Mouse (Mus musculus) gastrocnemius, postnatal 36 days (tissue): ENCODE results near the gene Ell3. TPM values are rescaled to one million over a fixed set of nuclear protein-coding genes. Genes with fewer than 3 reads are reported as not detected.
"Not testable (repeated sequence)": the region's sequence is repeated elsewhere in the genome, so short reads cannot be mapped to it uniquely, and the experiment has no call there.

Experiments
- DNase-seq, 2 experiments: peaks; one replicate each; pipeline ENCODE4 v3.0.0; 2022
- intact Hi-C: fragments of 180-260 bp; cut with DNase I; formaldehyde crosslinking; loops from one replicate; pipeline ENCODE4 v1.15.1; 2025
- long read RNA-seq, 2 experiments: library from polyadenylated mRNA; stranded (forward); transcript quantifications; one replicate each; pipeline ENCODE4 v2.0.0; 2021
- total RNA-seq, 2 experiments: library from RNA; stranded (reverse); gene quantifications; 2 replicates each; pipeline ENCODE4 v1.2.3; 2021

The Ell3 gene
- not detected for total RNA-seq
- long read RNA-seq, experiment 1 = 0 reads
- long read RNA-seq, experiment 2 = 0 reads

- intact Hi-C loops = no loop called here
- DNase-seq = no peak
These were observed at the start of gene Ell3 for GRCm38 (mm10) chr2:121444178-121444577. Ell3 (minus strand) TSS chr2:121444278.

DNA sequence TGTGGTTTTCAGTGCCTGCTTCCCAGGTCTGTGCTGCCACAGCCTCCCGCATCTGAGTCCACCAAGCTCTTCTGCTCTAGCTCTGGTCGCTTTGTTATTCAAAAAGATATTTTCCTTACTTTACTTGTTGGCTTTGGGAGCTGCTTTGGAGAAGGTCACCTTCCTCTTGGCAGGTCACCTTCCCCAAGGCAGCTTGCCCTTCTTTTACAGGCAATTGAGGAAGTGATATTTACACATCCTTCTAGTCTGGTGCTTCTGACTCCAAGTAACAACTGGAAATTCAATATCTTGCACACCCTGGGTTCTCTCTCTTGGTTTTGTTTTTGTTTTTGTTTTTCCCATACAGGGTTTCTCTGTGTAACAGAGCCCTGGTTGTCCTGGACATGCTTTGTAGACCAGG is 40.3 kb upstream of the Ell3 start:
- DNase-seq, intact Hi-C loops: not testable (repeated sequence)

GRCm38 (mm10) chr2:121483576-121483975 is 39.5 kb upstream of the Ell3 start:
- DNase-seq = no peak
- intact Hi-C loops = no loop called here

DNA sequence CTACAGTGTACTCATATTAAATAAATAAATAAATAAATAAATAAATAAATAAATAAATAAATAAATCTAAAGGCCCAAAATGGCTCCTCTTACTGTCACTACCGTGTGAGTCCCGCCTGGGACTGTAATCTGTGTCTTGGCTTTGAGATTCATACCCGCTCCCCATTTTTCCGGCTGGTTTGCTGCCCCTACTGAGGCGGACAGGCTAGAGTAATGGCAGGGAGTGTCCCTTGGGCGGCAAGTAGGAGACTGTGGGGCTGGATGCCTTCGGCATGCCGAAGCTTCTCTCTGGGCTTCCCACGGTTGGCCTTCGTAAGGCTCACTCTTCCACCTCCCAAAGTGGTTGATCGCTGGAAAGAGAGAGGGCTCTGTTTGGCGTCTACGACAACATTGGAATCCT is 36.8 kb upstream of the Ell3 start:
- intact Hi-C loops = not testable (repeated sequence)

DNA sequence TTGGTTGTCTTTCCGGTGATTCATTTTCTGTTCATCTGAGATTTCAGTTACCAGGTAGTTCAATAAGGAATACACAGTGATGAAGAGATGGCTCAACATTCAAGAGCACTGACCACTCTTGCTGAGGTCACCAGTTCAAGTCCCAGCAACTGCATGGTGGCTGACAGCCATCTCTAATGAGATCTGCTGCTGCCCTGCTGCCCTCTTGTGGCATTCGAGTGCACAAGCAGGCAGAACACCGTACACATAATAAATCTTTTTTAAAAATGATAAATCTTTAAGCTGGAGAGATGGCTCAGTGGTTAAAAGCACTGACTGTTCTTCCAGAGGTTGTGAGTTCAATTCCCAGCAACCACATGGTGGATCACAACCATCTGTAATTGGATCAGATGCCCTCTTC is 36.4 kb upstream of the Ell3 start:
- intact Hi-C loops = no loop called here
- DNase-seq = no peak

More for the DNA sequence above, 36.8 kb upstream of the Ell3 start:
- not testable (repeated sequence) for DNase-seq

GRCm38 (mm10) chr2:121477491-121478266 is 33.6 kb upstream of the Ell3 start:
- intact Hi-C loops = no loop called here
- no peak for DNase-seq

- intact Hi-C loops, DNase-seq: not testable (repeated sequence)
These were observed 31.2 kb upstream of the Ell3 start for GRCm38 (mm10) chr2:121475306-121475705.

GRCm38 (mm10) chr2:121474180-121474535 is 30.1 kb upstream of the Ell3 start:
- DNase-seq = no peak
- intact Hi-C loops = no loop called here

GRCm38 (mm10) chr2:121473301-121474179 is 29.5 kb upstream of the Ell3 start, which contains the start of gene Mfap1b:
Mfap1b (minus strand) TSS chr2:121474067.
- intact Hi-C loops = not testable (repeated sequence)
- DNase-seq = peak; percentile 56 to 67

- DNase-seq, intact Hi-C loops: not testable (repeated sequence)
These were observed 28.7 kb upstream of the Ell3 start for GRCm38 (mm10) chr2:121472783-121473182.

- intact Hi-C loops, DNase-seq: not testable (repeated sequence)
These were observed 24.9 kb upstream of the Ell3 start for GRCm38 (mm10) chr2:121468982-121469381.

DNA sequence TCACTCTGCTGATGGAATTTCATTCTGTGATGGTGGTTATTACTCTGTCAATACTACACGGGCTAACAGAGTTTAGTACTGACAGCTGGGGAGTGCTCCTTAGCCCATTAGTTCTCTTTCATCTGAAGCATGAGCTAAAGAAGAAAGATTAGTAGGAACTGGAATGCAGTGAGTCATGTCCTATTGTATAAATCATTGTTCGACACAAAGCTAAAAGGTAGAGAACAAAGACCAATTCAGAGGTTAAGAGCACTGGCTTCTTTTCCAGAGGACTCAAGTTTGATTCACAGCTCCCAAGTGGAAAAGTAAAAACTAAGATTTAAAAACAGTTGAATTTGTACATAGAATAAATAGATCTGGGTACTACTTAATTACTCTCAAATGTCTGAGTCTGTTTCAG is 16.0 kb upstream of the Ell3 start:
- DNase-seq = no peak
- intact Hi-C loops = no loop called here

DNA sequence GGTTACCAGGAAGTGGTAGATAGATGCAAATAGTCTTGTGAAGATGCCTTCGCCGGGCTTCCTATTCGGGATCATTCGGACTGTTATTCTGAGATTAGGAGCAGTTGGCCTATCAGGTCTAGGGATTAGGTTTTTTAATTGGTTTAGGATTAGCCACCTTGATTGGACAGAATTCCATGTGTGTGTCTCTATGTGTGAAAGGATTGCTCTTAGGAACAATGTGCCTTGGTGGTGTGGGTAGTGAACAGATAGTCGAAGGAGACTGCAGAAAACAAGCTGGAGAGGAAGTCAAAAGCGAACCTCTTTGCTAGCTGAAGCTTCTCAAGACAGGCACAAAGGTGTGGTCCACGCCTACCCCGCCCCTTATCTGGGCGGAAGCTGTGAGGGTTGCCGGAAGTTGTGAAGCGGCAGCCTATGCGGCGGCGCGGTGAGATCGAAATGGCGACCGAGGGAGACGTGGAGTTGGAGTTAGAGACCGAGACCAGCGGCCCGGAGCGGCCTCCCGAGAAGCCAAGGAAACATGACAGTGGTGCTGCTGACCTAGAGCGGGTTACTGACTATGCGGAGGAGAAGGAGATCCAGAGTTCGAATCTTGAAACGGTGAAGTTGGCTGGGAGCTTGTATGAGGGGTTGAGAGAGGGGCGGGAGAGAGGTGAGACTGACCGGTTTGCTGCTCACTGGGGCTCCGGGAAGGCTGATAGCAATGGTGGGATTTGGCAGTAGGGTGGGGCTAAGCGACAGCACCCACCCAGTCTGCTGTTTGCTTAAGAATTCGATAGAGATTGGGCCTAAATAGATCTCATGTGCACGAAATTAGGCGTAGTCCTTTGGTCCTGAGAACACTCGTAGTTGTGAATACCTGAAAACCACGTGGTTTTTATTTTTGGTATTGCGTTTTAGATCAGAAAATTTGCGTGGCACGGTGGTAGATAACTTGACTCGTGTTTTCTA is 12.9 kb upstream of the Ell3 start, which contains the start of gene Serinc4:
TSS of gene Serinc4 (minus strand) at position 90 of the 951 bp plus-strand sequence.
- DNase-seq = peak; percentile 70 to 73
- intact Hi-C loops = no loop called here

DNA sequence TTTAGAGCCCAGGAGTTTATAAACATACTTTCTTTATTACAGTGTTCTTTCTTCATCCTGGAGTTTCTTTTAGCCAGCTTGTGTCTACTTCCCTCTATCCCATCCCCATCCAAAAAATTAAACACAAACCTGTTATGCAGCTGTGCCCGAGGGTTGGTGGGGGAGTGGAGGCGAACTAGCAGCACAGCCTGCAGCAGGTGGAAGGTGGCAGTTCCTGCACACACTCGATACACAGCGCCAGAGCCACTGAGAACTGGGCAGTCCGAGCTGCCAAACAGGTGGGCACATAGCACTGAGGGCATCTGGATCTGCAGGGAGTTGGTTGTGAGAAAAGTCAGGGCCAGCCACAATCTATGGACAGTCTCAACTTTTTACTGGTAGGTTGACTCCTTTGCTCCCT is 11.5 kb upstream of the Ell3 start:
- no peak for DNase-seq
- intact Hi-C loops = no loop called here

DNA sequence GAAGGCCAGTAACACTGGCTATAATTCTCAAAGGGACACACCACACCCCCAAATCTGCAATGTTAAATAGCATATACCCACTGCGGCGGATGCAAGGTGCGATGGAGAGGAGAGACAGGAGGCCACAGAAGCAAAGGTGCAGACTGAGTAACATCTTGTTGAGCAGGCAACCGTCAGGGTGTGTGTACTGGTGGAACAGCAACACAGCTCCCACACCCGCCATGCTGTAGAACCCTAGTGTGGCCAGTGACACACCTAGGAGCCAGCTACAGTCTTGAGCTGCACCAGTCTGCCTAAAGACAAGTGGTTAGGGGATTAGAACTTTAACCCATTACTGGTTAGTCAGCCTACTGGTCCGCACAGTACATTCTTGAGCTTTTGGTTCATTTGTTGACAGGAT is 9.8 kb upstream of the Ell3 start:
- no peak for DNase-seq
- intact Hi-C loops = no loop called here

DNA sequence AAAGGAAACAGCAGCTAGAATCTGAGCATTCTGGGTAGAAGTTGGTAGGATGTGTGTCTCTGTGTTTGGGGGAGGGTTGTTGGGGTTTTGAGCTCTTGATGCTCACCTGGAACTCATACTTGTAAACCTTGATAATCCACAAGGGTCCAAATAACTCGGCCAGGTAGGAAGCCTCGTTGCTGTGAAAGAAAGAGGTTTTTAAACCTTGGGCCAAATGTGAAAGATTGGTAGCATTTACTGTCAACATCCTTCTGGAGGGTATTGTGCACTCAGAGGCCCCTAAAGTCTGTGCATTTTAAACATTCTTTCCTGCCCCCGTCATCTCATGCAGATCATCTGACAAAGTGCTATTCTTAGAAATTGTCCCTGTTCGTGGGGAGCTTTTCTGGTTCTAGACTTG is 8.9 kb upstream of the Ell3 start, which contains the start of gene Hypk:
TSS of gene Hypk (plus strand) at position 301 of the 400 bp plus-strand sequence.
- DNase-seq = no peak
- intact Hi-C loops = no loop called here

DNA sequence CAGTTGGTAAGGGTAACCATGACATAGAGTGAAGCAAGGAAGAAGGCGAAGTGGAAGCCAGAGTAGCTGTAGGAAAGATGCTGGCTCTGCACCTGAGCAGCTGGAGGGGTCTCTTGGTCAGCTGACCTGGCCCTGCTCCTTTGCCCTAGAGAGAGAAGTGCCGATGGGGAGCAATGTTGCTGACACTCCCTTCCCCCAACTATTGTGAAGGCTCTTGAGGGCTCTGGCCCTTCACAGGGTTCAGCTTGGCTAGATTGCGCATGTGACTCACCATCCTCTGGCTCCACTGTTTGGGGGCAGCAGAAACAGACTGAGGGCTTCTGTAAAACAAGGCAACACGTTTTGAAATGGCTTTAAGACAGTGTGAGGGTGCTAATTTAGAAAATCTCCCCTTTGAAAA is 8.3 kb upstream of the Ell3 start:
- intact Hi-C loops = no loop called here
- DNase-seq = no peak

DNA sequence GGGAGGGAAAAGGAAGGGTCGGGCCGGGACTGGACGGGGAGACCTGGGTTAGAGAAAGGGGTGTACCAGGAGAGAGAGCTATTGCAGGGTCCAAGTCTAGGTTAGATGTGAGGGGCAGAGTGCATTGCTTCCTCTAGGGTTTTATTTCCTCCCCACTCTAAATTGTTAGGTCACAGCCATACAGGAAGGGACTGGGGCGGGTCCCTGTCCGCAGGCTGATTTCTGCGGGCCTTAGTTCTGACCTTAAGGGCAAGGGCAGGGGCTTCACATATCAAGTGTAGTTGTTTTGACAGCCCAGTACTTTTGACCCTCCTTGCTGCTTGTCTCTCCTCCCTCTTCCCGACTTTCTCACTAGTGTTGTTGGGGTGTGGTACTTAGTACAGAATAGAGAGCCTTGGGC is 6.0 kb upstream of the Ell3 start:
- intact Hi-C loops = no loop called here
- DNase-seq = no peak

DNA sequence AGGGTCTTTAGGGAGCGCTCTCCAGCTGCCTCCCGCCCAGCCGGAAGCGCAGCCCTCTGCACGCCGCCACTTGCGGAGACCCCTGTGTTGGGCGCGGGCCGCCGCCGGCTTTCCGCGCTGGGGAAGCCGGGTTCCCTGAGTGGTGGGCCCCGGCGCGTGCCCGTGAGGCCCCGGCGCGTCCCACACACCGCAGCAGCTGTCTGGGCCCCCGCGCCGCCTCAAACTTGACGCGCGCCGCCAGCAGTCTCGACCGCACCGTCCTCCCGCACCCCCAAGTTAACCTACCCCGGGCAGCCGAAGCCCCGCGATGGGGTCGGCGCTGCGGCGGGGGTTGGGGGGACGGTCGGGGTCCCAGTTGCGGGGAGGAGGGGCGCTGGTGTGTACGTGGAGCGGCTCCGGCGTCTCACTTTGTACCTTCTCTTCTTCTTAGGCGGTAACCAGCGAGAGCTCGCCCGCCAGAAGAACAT is 5.5 kb upstream of the Ell3 start:
- intact Hi-C loops = loop anchor here (2.0 kb wide), 1 partner anchor 35 kb away; no protein-coding TSS in a partner anchor
- peak in 1 of 2 experiments; percentile 17 for DNase-seq
